Mouse (Mus musculus): ENCODE measurements at regions not wholly inside any gene's neighbourhood (a gene's known extent, or its start where the extent isn't known, plus 50 kb on each side); places are given as distances from the start of the nearest gene placed in this dataset.

DNA sequence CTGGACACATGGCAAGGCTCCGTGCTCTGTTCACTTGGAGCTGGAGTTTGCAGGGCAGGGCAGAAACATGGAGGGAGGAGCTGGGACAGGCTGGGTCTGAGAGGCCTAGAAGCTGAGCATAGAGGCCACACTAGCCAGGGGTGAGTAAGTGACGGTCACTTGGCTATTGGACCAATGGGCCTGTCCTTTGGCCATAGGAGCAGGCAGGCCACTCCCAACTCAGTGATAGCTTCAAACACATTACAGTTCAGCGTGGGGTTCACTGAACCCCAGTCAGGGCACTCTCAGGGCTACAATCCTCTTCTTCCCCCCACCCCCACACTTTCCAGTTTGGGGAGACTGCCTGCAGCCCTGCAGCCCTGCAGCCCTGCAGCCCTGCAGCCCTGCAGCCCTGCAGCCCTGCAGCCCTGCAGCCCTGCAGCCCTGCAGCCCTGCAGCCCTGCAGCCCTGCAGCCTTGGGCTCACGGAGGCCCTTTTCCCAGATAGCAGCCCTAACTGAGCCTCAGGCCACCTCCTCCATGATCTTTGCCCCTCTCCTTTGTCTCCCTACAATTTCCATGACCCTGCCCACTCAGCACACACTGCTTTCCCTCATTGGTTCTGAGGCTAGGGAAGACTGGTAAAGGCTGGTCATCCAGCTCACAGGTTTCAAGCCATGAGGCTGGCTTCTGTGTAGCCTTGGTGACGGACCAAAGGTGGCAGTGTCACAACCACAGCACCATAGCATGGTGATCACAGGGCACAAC lies 285.3 kb downstream of the Cdh26 start:
- TF ChIP-seq POLR2A (IDR thresholded peaks at IDR 0.05; ENCODE audit: borderline replicate concordance, extremely low read depth, low read depth, low read length): no peak
- no peak for TF ChIP-seq CTCF (IDR thresholded peaks at IDR 0.05; ENCODE audit: insufficient read depth, low read length)
